Mouse (Mus musculus): Measurements from ENCODE around the gene Lingo1. TPM values are rescaled to one million over a fixed set of nuclear protein-coding genes. Genes with fewer than 3 reads are reported as not detected.
A peak's percentile ranks its signal among the peaks of the same experiment; 100 is the strongest.

Lingo1 gene
- polyA plus RNA-seq, 1 experiment from 2014 or later, result 8.3 TPM

GRCm38 (mm10) chr9:56727703-56728684 lies 68.3 kb downstream of the Lingo1 start:
- Histone ChIP-seq H3K9ac (ENCODE audit: low read depth, low read length) (no peak overlapping the region), H3K27me3 (replicated peaks; ENCODE audit: control insufficient read depth, insufficient read depth, low read length) (no peaks in the 10 kb centered on the region), H3K36me3 (ENCODE audit: control insufficient read depth, insufficient read depth, low read length) (no peaks in the 10 kb centered on the region), H3K4me2 (ENCODE audit: low read depth, low read length) (no peak overlapping the region), H3K9me3 (ENCODE audit: control insufficient read depth, low read length) (no peaks in the 10 kb centered on the region), H3K27ac (replicated peaks; ENCODE audit: low read depth, low read length) (no peak overlapping the region), H3K4me1 (ENCODE audit: control insufficient read depth, insufficient read depth, low read length) (peaks cover 8% of the 10 kb centered on the region; the same call in 1 of the 2 replicates), H3K4me3 (ENCODE audit: low read depth, low read length) (no peak overlapping the region)
- 39% methylated on average over 15 of the region's 15 CpGs for WGBS
- ATAC-seq (ENCODE audit: low read depth), result peak; percentile 55; the same call in 1 of the 2 replicates
- peak; percentile 67 for DNase-seq (ENCODE audit: low spot score)

GRCm38 (mm10) chr9:56725814-56726213 lies 70.5 kb downstream of the Lingo1 start:
- Histone ChIP-seq H3K27ac (replicated peaks; ENCODE audit: low read depth, low read length) (no peak overlapping the region), H3K9ac (ENCODE audit: low read depth, low read length) (no peak overlapping the region), H3K36me3 (ENCODE audit: control insufficient read depth, insufficient read depth, low read length) (no peaks in the 10 kb centered on the region), H3K9me3 (ENCODE audit: control insufficient read depth, low read length) (no peaks in the 10 kb centered on the region), H3K4me2 (ENCODE audit: low read depth, low read length) (no peak overlapping the region), H3K4me3 (ENCODE audit: low read depth, low read length) (no peak overlapping the region), H3K27me3 (replicated peaks; ENCODE audit: control insufficient read depth, insufficient read depth, low read length) (no peaks in the 10 kb centered on the region), H3K4me1 (ENCODE audit: control insufficient read depth, insufficient read depth, low read length) (peaks cover 8% of the 10 kb centered on the region; the same call in 1 of the 2 replicates)
- DNase-seq (ENCODE audit: low spot score) (peak; percentile 18), ATAC-seq (ENCODE audit: low read depth) (no peak)
- 27% methylated on average over 2 of the region's 2 CpGs for WGBS

GRCm38 (mm10) chr9:56722089-56722825 lies 74.0 kb downstream of the Lingo1 start:
- WGBS, result 65% methylated on average over 10 of the region's 11 CpGs
- no peak overlapping the region for H3K4me2 ChIP-seq (ENCODE audit: low read depth, low read length)
- H3K4me1 ChIP-seq (ENCODE audit: control insufficient read depth, insufficient read depth, low read length), result no peaks in the 10 kb centered on the region
- H3K4me3 ChIP-seq (ENCODE audit: low read depth, low read length), result no peak overlapping the region
- H3K9me3 ChIP-seq (ENCODE audit: control insufficient read depth, low read length), result no peaks in the 10 kb centered on the region
- H3K36me3 ChIP-seq (ENCODE audit: control insufficient read depth, insufficient read depth, low read length), result no peaks in the 10 kb centered on the region
- H3K27ac ChIP-seq (replicated peaks; ENCODE audit: low read depth, low read length), result no peak overlapping the region
- DNase-seq (ENCODE audit: low spot score), result peak; percentile 29
- ATAC-seq (ENCODE audit: low read depth), result no peak
- H3K27me3 ChIP-seq (replicated peaks; ENCODE audit: control insufficient read depth, insufficient read depth, low read length), result no peaks in the 10 kb centered on the region
- no peak overlapping the region for H3K9ac ChIP-seq (ENCODE audit: low read depth, low read length)

GRCm38 (mm10) chr9:56718984-56719383 lies 77.3 kb downstream of the Lingo1 start:
- Histone ChIP-seq H3K4me1 (ENCODE audit: control insufficient read depth, insufficient read depth, low read length) (no peaks in the 10 kb centered on the region), H3K9ac (ENCODE audit: low read depth, low read length) (no peak overlapping the region), H3K27me3 (replicated peaks; ENCODE audit: control insufficient read depth, insufficient read depth, low read length) (no peaks in the 10 kb centered on the region), H3K36me3 (ENCODE audit: control insufficient read depth, insufficient read depth, low read length) (no peaks in the 10 kb centered on the region), H3K4me2 (ENCODE audit: low read depth, low read length) (no peak overlapping the region), H3K4me3 (ENCODE audit: low read depth, low read length) (no peak overlapping the region), H3K9me3 (ENCODE audit: control insufficient read depth, low read length) (no peaks in the 10 kb centered on the region), H3K27ac (replicated peaks; ENCODE audit: low read depth, low read length) (no peak overlapping the region)
- no peak for DNase-seq (ENCODE audit: low spot score)
- WGBS, result 74% methylated on average over 3 of the region's 3 CpGs
- no peak for ATAC-seq (ENCODE audit: low read depth)

GRCm38 (mm10) chr9:56716565-56716964 lies 79.7 kb downstream of the Lingo1 start:
- Histone ChIP-seq H3K4me2 (ENCODE audit: low read depth, low read length) (no peak overlapping the region), H3K4me3 (ENCODE audit: low read depth, low read length) (no peak overlapping the region), H3K27me3 (replicated peaks; ENCODE audit: control insufficient read depth, insufficient read depth, low read length) (no peaks in the 10 kb centered on the region), H3K36me3 (ENCODE audit: control insufficient read depth, insufficient read depth, low read length) (no peaks in the 10 kb centered on the region), H3K9ac (ENCODE audit: low read depth, low read length) (no peak overlapping the region), H3K27ac (replicated peaks; ENCODE audit: low read depth, low read length) (no peak overlapping the region), H3K4me1 (ENCODE audit: control insufficient read depth, insufficient read depth, low read length) (no peaks in the 10 kb centered on the region), H3K9me3 (ENCODE audit: control insufficient read depth, low read length) (no peaks in the 10 kb centered on the region)
- WGBS, result 85% methylated on average over 3 of the region's 3 CpGs
- DNase-seq (ENCODE audit: low spot score), result no peak
- no peak for ATAC-seq (ENCODE audit: low read depth)

GRCm38 (mm10) chr9:56716066-56716465 lies 80.2 kb downstream of the Lingo1 start:
- Histone ChIP-seq H3K9ac (ENCODE audit: low read depth, low read length) (no peak overlapping the region), H3K27ac (replicated peaks; ENCODE audit: low read depth, low read length) (no peak overlapping the region), H3K36me3 (ENCODE audit: control insufficient read depth, insufficient read depth, low read length) (no peaks in the 10 kb centered on the region), H3K4me3 (ENCODE audit: low read depth, low read length) (no peak overlapping the region), H3K4me2 (ENCODE audit: low read depth, low read length) (no peak overlapping the region), H3K4me1 (ENCODE audit: control insufficient read depth, insufficient read depth, low read length) (no peaks in the 10 kb centered on the region), H3K27me3 (replicated peaks; ENCODE audit: control insufficient read depth, insufficient read depth, low read length) (no peaks in the 10 kb centered on the region), H3K9me3 (ENCODE audit: control insufficient read depth, low read length) (no peaks in the 10 kb centered on the region)
- 90% methylated on average over 3 of the region's 3 CpGs for WGBS
- DNase-seq (ENCODE audit: low spot score) (no peak), ATAC-seq (ENCODE audit: low read depth) (no peak)

- ATAC-seq (ENCODE audit: low read depth), result no peak
- H3K36me3 ChIP-seq (ENCODE audit: control insufficient read depth, insufficient read depth, low read length), result no peaks in the 10 kb centered on the region
- no peak overlapping the region for H3K4me3 ChIP-seq (ENCODE audit: low read depth, low read length)
- no peaks in the 10 kb centered on the region for H3K27me3 ChIP-seq (replicated peaks; ENCODE audit: control insufficient read depth, insufficient read depth, low read length)
- H3K4me2 ChIP-seq (ENCODE audit: low read depth, low read length), result no peak overlapping the region
- no peak overlapping the region for H3K9ac ChIP-seq (ENCODE audit: low read depth, low read length)
- no peak for DNase-seq (ENCODE audit: low spot score)
- WGBS, result 65% methylated on average over 1 of the region's 1 CpGs
- H3K27ac ChIP-seq (replicated peaks; ENCODE audit: low read depth, low read length), result no peak overlapping the region
- H3K4me1 ChIP-seq (ENCODE audit: control insufficient read depth, insufficient read depth, low read length), result no peaks in the 10 kb centered on the region
- H3K9me3 ChIP-seq (ENCODE audit: control insufficient read depth, low read length), result no peaks in the 10 kb centered on the region
Measured at GRCm38 (mm10) chr9:56714391-56714790, 81.9 kb downstream of the Lingo1 start.

GRCm38 (mm10) chr9:56712667-56713369 lies 83.5 kb downstream of the Lingo1 start:
- Histone ChIP-seq H3K36me3 (ENCODE audit: control insufficient read depth, insufficient read depth, low read length) (no peaks in the 10 kb centered on the region), H3K4me1 (ENCODE audit: control insufficient read depth, insufficient read depth, low read length) (no peaks in the 10 kb centered on the region), H3K27ac (replicated peaks; ENCODE audit: low read depth, low read length) (no peak overlapping the region), H3K27me3 (replicated peaks; ENCODE audit: control insufficient read depth, insufficient read depth, low read length) (no peaks in the 10 kb centered on the region), H3K4me3 (ENCODE audit: low read depth, low read length) (no peak overlapping the region), H3K9ac (ENCODE audit: low read depth, low read length) (no peak overlapping the region), H3K4me2 (ENCODE audit: low read depth, low read length) (no peak overlapping the region), H3K9me3 (ENCODE audit: control insufficient read depth, low read length) (no peaks in the 10 kb centered on the region)
- 73% methylated on average over 14 of the region's 14 CpGs for WGBS
- ATAC-seq (ENCODE audit: low read depth) (no peak; the same call in 1 of the 2 replicates), DNase-seq (ENCODE audit: low spot score) (peak; percentile 21)

Measured in embryonic facial prominence, embryonic 14.5 days (tissue).